Mouse (Mus musculus): ENCODE measurements around the gene Gjd3.

GRCm38 (mm10) chr11:99023500-99024467 is 41.0 kb upstream of the Gjd3 start, which contains the start of gene Top2a:
- no peak for TF ChIP-seq POLR2A (IDR thresholded peaks at IDR 0.05; ENCODE audit: low read depth, low read length)
- no peak for TF ChIP-seq CTCF (conservative IDR thresholded peaks at IDR 0.05; ENCODE audit: insufficient read depth, insufficient read length, low read depth, low read length)
